Mouse (Mus musculus) urinary bladder, adult 18-20 months (tissue): ENCODE measurements around the gene Nid2.

ENCODE experiments used
- DNase-seq, 2 experiments: peaks; one replicate each; pipeline ENCODE4 v3.0.0; 2022; ENCODE audit warnings: low spot score in 2 of 2, mixed read lengths in 2 of 2

Nid2 gene

GRCm38 (mm10) chr14:19785797-19786588, 34.9 kb downstream of the Nid2 start:
- no peak for DNase-seq

DNA sequence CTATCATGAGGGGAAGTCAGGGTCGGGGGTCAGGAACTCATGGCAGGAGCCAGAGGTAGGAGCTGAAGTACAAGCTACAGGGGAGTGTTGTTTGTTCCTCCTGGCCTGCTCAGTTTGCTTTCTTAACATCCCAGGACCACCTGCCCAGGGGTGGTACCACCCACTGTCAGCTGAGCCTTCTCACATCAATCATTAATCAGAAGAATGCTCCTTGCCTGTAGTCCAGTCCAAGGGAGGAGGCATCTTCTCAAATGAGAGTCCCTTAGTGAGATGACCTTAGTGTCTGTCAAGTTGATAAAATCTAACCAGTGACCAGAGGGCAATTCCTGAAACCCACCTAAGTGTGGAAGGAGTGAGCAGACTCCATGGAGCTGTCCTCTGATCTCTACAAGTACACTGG, 37.4 kb downstream of the Nid2 start:
- no peak for DNase-seq

- DNase-seq: no peak
These were observed 43.8 kb downstream of the Nid2 start for GRCm38 (mm10) chr14:19794881-19795280.

DNA sequence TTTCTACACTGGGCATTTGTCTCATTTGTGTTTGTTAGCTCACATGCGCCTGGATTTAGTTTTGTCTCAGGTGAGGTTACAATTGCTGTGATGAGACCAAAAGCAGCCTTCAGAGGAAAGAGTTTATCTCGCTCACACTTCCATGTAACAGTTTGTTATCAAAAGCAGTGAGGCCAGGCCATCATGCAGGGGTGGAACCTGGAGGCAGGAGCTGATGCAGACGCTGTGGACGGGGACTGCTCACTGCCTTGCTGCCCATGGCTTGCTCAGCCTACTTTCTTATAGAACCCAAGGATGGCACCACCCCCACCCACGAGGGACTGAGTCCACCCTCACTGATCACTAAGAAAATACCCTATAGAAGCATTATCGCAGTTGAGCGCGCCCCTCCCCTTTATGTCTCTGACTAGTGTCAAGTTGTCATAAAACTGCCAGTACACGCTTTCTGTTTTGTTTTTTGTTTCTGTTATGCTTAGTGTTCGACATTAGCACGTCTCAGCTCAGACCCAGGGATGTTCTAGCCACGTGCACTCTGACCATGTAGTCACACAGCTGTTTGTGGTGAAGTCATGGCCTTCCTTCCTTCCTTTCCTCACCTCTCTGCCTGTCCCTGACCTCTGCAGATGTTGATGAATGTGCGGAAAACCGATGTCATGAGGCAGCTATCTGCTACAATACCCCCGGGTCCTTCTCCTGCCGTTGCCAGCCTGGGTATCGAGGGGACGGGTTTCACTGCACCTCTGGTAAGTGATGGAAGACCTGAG, 45.7 kb downstream of the Nid2 start:
- no peak for DNase-seq

DNA sequence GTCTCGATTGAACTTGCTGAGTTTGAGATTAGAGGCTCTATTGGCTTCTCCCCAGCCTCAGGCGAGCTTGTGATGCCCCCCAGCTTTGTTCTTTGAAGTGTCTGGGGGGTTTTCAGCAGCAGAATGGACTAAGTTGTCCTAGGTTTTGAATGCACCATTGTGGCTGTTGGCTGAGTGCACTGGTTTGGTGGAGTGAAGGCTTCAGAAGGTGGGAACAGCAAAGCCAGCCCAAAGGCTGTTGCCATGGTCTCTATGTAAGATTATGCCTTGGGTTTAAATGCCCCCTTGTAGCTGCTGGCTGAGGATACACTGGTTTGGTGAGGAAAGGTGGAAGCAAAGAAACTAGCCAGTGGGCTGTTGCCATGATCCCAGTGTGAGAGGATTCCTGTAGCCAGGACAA, 49.4 kb downstream of the Nid2 start:
- no peak for DNase-seq

DNA sequence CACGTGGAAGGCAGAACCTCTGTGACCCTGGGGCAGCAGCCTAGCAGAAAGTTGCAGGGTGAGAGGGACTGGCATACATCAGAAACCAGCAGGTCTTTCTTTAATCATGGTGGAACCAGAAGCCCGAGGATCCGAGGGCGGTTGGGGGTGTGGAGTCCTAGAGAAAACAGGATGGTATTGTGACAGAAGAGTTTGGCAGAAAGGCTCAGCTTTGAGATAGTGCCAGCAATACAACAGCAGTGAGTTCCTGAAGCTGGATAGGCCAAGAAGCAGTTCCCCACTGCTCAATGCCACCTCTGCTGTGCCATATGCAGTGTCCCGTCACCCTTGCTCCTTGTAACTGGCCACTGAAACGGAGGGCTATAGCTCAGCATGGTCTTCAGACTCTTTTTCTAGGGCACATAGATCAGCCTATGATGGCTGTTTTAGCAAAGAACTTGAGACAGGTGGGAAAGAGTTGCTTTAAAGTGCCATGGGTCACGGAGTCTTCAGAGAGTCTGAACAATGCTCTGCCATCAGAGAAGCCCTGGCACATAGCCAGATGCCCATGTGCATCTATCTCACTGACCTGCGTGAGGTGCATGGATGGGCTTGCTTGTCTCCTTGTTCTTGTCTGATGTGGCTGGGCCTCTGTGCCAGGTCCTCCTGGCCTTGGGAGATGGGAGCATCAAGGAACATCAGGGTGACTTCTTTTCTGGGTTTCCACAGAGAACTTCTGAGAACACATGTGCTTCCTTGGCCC, 50.6 kb downstream of the Nid2 start:
- no peak for DNase-seq

GRCm38 (mm10) chr14:19803222-19803621, 52.2 kb downstream of the Nid2 start:
- no peak for DNase-seq

DNA sequence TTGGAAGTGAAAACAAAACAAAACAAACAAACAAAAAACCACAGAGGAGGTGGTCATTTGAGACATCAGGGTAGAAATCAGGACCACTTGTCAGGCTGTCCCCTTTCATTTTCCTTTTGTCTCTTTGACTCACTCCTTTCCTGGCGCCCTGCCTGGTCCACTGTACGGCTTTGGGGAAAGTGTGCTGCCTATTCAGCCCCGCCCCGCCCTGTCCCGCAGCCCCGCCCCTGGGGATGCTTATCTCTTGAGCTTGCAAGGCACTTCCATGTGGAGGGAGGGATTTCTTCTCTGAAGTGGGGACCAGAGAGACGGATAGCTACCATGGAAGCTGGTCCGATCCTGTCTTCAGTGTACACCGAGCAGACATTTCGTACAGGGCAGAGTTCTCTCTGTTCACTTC, 52.6 kb downstream of the Nid2 start:
- DNase-seq: no peak

DNA sequence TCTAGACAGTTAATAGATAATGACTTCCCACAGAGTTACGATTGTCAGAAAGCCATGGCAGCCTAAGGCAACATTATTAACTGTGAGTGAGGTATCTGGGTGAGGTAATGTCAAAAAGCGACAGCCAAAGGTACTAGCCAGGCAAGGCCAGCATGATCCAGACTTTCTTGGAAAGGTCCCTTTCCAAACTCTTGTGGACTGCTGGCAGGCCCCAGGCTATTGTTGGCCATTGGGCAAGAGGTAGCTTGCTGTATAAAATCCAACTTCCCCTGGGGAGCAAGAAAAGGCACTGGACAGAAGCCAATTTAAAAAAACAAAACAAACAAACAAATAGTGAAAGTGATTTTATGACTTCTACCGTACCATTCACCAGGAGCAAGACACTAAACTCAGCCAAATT, 56.3 kb downstream of the Nid2 start:
- DNase-seq: no peak

DNA sequence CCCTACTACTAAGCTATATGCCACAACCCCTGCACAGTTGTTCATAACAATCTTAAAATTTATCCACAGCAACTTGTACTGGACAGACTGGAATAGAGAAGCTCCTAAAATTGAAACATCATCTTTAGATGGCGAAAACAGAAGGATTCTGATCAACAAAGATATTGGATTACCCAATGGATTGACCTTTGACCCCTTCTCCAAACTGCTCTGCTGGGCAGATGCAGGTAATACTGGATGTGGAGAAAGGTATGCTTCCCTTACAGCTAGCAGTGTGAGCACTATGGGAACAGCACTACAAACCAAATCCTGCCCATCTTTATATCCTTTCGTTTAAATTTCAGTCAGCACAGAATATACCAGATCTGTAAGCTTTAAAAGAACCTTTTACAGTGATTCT, 56.8 kb downstream of the Nid2 start:
- DNase-seq: no peak

- no peak for DNase-seq
These were observed 58.9 kb downstream of the Nid2 start for GRCm38 (mm10) chr14:19809934-19810333.

- no peak for DNase-seq
These were observed 62.0 kb downstream of the Nid2 start for GRCm38 (mm10) chr14:19813061-19813460.

DNA sequence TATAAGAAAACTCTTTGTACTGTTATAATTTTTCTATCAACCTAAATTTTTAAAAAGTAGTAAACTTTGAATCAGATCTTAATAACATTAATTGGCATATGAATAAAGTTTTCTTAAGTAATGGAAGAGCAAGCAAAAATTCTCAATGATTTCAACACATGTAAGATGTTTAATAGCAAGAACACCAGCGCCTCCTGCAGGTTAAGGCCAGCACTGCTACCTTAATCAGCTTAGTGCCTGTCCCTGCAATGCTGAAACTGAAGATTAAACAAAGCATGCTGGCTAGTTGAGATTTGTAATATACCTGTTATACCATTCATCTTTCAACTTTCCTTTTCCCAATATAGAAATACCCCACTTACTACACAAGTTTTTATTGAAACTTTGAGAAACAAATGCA, 66.9 kb downstream of the Nid2 start:
- peak; percentile 46 to 55 for DNase-seq

- DNase-seq: no peak
These were observed 70.6 kb downstream of the Nid2 start for GRCm38 (mm10) chr14:19821686-19822085.

DNA sequence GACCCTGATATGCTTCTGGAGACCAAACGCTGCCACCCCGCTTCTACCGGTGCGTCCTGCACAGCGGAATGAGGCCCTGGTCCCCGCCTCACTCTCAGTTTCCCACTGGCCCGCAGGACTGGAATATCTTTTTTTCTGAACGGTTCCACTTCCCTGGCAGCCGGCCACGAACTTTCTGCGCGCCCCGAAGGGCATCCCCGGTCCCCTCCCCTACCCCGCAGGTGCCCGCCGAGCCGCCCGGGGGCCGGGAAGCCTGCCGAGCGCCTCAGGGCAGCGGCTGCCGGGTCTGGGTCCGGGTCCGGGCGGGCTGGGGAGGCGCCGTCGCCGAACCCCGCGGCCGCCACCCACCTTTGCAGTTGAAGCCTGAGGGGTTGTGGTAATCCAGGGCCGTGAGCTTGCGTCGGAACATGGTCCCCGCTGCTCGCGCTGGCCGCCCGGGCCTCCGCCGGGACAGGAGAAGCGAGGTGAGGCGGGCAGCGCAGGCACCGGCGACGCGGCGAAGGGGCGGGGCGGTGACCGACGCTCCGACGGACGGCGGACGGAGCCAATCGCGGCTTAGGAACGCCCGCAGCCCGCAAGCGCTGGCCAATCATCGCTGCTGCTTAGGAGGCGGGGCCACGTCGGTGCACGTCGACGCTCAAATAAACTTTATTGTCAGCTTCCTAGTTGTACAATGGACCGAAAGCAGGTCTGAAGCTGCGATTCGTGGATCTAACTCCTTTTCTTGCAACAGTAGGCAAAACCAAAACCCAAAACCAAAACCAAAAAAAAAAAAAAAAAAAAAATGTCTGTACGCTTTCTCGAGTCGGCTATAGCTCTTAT, 72.5 kb downstream of the Nid2 start, which contains the start of gene Rtraf:
Rtraf (minus strand) TSS at position 504 of the 822 bp plus-strand sequence.
- DNase-seq: peak; percentile 87 to 90

GRCm38 (mm10) chr14:19825481-19825880, 74.4 kb downstream of the Nid2 start:
- no peak for DNase-seq

- DNase-seq: no peak
These were observed 85.2 kb downstream of the Nid2 start for GRCm38 (mm10) chr14:19836289-19836688.

DNA sequence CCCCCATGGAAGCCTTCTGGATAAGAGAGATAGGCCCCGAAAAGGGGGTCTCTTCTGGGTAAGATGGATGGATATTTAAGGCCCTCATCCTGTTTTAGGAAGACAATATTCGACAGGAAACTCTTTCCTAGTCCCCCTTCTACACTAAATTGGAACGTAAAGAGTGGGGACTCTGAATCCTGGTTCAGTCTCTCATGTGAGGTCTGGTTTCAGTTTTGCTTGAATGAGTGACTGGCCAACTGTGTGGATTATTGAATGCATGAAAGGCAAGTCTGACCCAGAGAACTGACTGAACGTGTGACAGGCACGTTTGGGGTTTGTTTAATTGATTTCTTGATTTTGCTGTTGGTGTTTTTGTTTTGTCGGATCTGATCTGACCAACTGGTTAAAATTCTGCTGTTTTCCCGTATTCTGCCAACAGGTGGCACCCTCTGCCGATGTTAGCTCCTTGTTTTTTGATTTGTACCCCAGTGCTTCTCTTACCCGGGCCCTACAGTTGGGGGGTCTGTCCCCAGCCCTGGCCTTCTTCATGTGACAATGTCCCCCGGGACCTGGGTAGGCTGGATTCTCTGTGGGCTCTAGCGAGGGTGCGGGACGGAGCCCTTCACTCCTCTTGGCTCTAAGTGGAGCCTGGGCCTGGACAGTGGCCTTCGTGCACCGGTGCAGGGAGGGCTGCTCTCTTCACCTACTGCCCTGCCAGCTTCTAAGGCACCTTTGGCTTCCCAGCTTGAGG, 88.7 kb downstream of the Nid2 start:
- peak in 1 of 2 experiments; percentile 46 for DNase-seq

GRCm38 (mm10) chr14:19853471-19853870, 102.4 kb downstream of the Nid2 start:
- no peak for DNase-seq

DNA sequence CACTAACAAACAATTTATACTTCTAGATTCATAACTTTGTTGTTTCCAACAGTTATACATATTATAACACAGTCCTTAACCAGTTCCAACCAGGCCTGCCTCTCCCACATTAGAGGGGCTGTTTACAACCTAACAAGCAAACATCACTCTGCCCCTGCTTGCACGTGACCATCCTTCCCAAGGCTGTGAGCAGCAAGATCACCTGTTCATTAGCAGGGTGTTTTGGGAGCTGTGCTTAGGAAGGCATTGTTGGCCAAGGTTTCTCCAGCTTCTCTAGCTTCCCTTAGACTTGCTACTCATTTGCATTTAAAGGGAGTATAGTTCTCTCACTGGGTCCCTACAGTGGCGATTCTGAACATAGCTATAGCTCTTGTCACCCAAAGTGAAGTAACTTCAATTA, 107.2 kb downstream of the Nid2 start:
- DNase-seq: no peak
